Mouse (Mus musculus) embryonic facial prominence, embryonic 11.5 days (tissue): ENCODE results near the gene Fcrl5. TPM values are rescaled to one million over a fixed set of nuclear protein-coding genes. Genes with fewer than 3 reads are reported as not detected.
A peak's percentile ranks its signal among the peaks of the same experiment; 100 is the strongest.

Experiments used
- ATAC-seq: fragments of 200-750 bp; cut with Nextera tagmentation; replicated peaks from 2 replicates; pipeline ENCODE4 v1.8.0; 2017; ENCODE audit warnings: low read depth; ENCODE audit not compliant: insufficient number of reproducible peaks, low FRiP score, low TSS enrichment
- DNase-seq: peaks from one replicate; pipeline ENCODE4 v3.0.0-alpha.2; 2015; ENCODE audit warnings: low spot score
- H3K27ac ChIP-seq: fragments of 300-500 bp; sonication (generic); replicated peaks from 2 replicates; pipeline ENCODE4 v1.5.1; 2014; ENCODE audit warnings: mild to moderate bottlenecking, low read depth, low read length, control low read depth
- H3K27me3 ChIP-seq: fragments of 300-500 bp; sonication (generic); 2 replicates; pipeline ENCODE4 v1.6.1; 2014; ENCODE audit warnings: mild to moderate bottlenecking, low read length, moderate library complexity, mixed read lengths; ENCODE audit not compliant: control insufficient read depth, insufficient read depth
- H3K36me3 ChIP-seq: fragments of 300-500 bp; sonication (generic); replicated peaks from 2 replicates; pipeline ENCODE4 v1.6.1; 2014; ENCODE audit warnings: low read depth, mild to moderate bottlenecking, low read length, moderate library complexity, mixed read lengths; ENCODE audit not compliant: control insufficient read depth, insufficient read depth
- H3K4me1 ChIP-seq: fragments of 300-500 bp; sonication (generic); 2 replicates; pipeline ENCODE4 v1.6.1; 2014; ENCODE audit warnings: low read length, mixed read lengths; ENCODE audit not compliant: control insufficient read depth, insufficient read depth
- H3K4me2 ChIP-seq: fragments of 300-500 bp; sonication (generic); 2 replicates; pipeline ENCODE4 v1.6.1; 2014; ENCODE audit warnings: low read depth, mild to moderate bottlenecking, control low read depth, low read length, moderate library complexity
- H3K4me3 ChIP-seq: fragments of 300-500 bp; sonication (generic); 2 replicates; pipeline ENCODE4 v1.5.1; 2014; ENCODE audit warnings: low read depth, low read length, control low read depth
- H3K9ac ChIP-seq: fragments of 300-500 bp; sonication (generic); replicated peaks from 2 replicates; pipeline ENCODE4 v1.6.1; 2014; ENCODE audit warnings: mild to moderate bottlenecking, control low read depth, low read length
- H3K9me3 ChIP-seq: fragments of 300-500 bp; sonication (generic); replicated peaks from 2 replicates; pipeline ENCODE4 v1.6.1; 2016; ENCODE audit warnings: mild to moderate bottlenecking, low read length, inconsistent platforms, mixed read lengths; ENCODE audit not compliant: control insufficient read depth
- WGBS: fragments of 180-500 bp; shearing (Covaris S2); extraction: QIAGEN DNeasy Blood & Tissue Kit; methylation state at CpG from one replicate; pipeline ENCODE4 v1.1.7; 2014; 5-methylcytosine and 5-hydroxymethylcytosine counted together
- polyA plus RNA-seq: library from polyadenylated mRNA; unstranded; fragments of >200 nt; fragmentation: Nextera tagmentation; extraction: Ambion mirVana; gene quantifications from 2 replicates; pipeline ENCODE4 v1.2.1, GENCODE M21; 2014

The Fcrl5 gene
- polyA plus RNA-seq, 1 experiment from 2014 or later = not detected

- no peak for ATAC-seq
- 92% methylated on average over 7 of the region's 7 CpGs for WGBS
- peaks cover 13% of the 10 kb centered on the region for H3K36me3 ChIP-seq
- no peaks in the 10 kb centered on the region for H3K27me3 ChIP-seq
- no peak overlapping the region for H3K4me3 ChIP-seq
- H3K9me3 ChIP-seq = no peaks in the 10 kb centered on the region
- H3K4me1 ChIP-seq = no peaks in the 10 kb centered on the region
- H3K27ac ChIP-seq = no peak overlapping the region
- DNase-seq = no peak
- H3K4me2 ChIP-seq = no peak overlapping the region
- H3K9ac ChIP-seq = no peak overlapping the region
Observed at GRCm38 (mm10) chr3:87533667-87534378, 98.2 kb downstream of the Fcrl5 start.

- no peak overlapping the region for H3K9ac ChIP-seq
- WGBS = 89% methylated on average over 10 of the region's 10 CpGs
- DNase-seq (no peak), ATAC-seq (no peak)
- H3K27ac ChIP-seq = no peak overlapping the region
- no peak overlapping the region for H3K4me3 ChIP-seq
- H3K4me1 ChIP-seq = no peaks in the 10 kb centered on the region
- H3K36me3 ChIP-seq = peaks cover 13% of the 10 kb centered on the region
- no peaks in the 10 kb centered on the region for H3K9me3 ChIP-seq
- H3K4me2 ChIP-seq = no peak overlapping the region
- no peaks in the 10 kb centered on the region for H3K27me3 ChIP-seq
Observed at GRCm38 (mm10) chr3:87538034-87538433, 102.5 kb downstream of the Fcrl5 start.

DNA sequence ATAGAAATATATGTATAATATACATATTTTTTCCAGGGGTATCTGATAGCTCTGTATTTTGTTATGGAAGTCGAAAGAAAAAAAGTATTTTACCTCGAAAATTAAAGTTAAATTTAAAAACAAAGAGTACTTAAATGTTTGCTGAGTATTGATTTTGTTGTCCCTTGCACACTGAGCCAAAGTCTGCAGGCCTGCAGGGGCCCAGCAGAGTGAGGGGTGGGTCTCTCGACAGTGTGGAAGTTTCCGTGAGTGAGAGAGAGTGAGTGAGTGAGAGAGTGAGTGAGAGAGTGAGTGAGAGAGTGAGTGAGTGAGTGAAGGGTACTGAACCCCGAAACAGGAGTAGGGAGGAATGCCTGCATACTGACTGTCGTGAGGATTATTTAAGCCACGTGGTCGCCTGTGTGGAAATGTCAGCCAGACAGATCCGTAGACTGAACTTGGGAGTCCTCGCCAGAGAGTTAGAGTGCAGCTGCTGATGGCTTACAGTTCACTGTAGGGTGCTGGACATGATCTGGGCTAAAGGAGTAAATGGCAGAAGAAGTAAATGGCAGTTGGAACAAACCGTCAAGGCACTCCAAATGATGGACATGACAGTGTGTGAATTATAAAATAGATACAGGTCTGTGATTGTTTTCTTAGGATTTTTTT lies 104.6 kb downstream of the Fcrl5 start:
- H3K9me3 ChIP-seq = no peaks in the 10 kb centered on the region
- H3K27ac ChIP-seq = no peak overlapping the region
- 66% methylated on average over 11 of the region's 11 CpGs for WGBS
- no peaks in the 10 kb centered on the region for H3K4me1 ChIP-seq
- H3K4me3 ChIP-seq = no peak overlapping the region
- no peak overlapping the region for H3K4me2 ChIP-seq
- H3K9ac ChIP-seq = no peak overlapping the region
- DNase-seq = no peak
- peaks cover 13% of the 10 kb centered on the region for H3K36me3 ChIP-seq
- no peaks in the 10 kb centered on the region for H3K27me3 ChIP-seq
- ATAC-seq = no peak

DNA sequence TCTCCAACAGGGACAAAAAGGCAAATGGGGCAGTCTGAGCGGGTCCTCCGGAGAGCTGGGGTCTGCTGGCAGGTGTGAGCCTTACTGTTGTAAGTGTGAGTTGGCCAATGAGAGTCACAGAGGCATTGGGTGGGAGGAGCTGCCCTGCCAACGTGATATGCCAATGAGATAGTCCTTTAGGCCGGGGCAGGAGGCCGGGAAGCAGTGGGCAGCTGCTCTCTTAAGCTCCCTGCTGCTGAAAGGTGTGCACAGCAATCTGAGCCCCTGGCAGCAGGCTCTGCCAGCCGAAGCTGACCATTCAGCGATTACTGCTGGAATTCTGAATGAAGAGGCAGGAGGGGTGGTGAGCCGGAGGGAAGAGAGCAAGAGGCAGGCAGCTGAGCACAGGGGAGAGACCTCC lies 105.1 kb downstream of the Fcrl5 start:
- ATAC-seq = no peak
- DNase-seq = no peak
- Histone ChIP-seq H3K27ac (no peak overlapping the region), H3K9me3 (no peaks in the 10 kb centered on the region), H3K4me3 (no peak overlapping the region), H3K9ac (no peak overlapping the region), H3K4me1 (no peaks in the 10 kb centered on the region), H3K36me3 (peaks cover 12% of the 10 kb centered on the region), H3K4me2 (no peak overlapping the region), H3K27me3 (no peaks in the 10 kb centered on the region)
- WGBS = 30% methylated on average over 8 of the region's 8 CpGs

- 0 out of 2 replicates have a peak, but pooled peaks cover 2% of the 10 kb centered on the region for H3K36me3 ChIP-seq
- no peak overlapping the region for H3K4me3 ChIP-seq
- ATAC-seq = no peak
- no peaks in the 10 kb centered on the region for H3K4me1 ChIP-seq
- H3K9ac ChIP-seq = no peak overlapping the region
- H3K4me2 ChIP-seq = no peak overlapping the region
- 0 out of 2 replicates have a peak overlapping the region, but pooled peaks have one; percentile 4 for H3K27ac ChIP-seq
- DNase-seq = no peak
- no peaks in the 10 kb centered on the region for H3K9me3 ChIP-seq
- H3K27me3 ChIP-seq = no peaks in the 10 kb centered on the region
- 52% methylated on average over 7 of the region's 7 CpGs for WGBS
Observed at GRCm38 (mm10) chr3:87542481-87543215, 107.1 kb downstream of the Fcrl5 start.

DNA sequence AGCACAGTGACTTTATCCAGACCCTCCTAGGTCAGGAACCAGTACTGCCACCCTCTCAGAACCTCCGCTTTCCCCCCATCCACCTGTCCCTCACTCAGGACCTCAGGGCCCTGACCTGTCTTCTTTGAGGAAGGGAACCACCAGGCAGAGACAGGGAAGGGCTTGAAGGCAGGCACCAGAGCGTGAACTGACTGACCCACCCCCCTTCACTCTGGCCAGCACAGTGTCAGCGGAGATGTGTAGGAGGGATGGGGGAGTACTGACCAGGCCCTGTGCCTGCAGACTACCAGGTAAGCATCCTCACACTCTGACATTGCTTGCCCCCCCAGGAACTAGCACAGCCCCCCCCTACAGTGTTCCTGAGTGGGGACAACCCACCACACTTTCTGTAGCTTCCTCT lies 110.0 kb downstream of the Fcrl5 start:
- Histone ChIP-seq H3K4me2 (no peak overlapping the region; the same call in 1 of the 2 replicates), H3K4me3 (no peak overlapping the region), H3K36me3 (no peaks in the 10 kb centered on the region), H3K4me1 (no peaks in the 10 kb centered on the region), H3K27ac (no peak overlapping the region), H3K9me3 (no peaks in the 10 kb centered on the region), H3K27me3 (no peaks in the 10 kb centered on the region), H3K9ac (no peak overlapping the region)
- ATAC-seq (no peak), DNase-seq (no peak)
- WGBS = 78% methylated on average over 3 of the region's 3 CpGs

DNA sequence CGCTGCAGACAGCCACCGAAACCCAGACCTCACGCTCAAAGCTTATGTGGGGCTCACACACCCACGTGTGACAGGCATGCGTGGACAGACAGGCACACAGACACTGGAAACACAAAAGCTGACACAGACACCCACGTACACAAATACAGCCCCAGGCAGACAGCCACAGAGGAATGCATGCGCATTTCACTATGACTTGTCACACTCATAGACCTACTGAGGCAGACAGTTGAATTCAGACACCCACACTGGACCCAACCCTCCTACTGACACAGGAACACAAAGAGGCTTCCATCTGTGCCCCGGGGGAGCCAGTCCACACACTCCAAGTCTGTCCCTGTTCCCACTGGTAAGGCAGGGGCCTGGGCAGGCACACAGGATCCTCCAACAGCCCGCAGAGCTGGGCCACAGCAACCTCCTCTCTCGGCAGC lies 110.7 kb downstream of the Fcrl5 start:
- no peak for ATAC-seq
- 75% methylated on average over 10 of the region's 10 CpGs for WGBS
- no peak for DNase-seq
- H3K4me3 ChIP-seq = no peak overlapping the region
- H3K27ac ChIP-seq = no peak overlapping the region
- H3K4me1 ChIP-seq = no peaks in the 10 kb centered on the region
- H3K4me2 ChIP-seq = no peak overlapping the region
- no peaks in the 10 kb centered on the region for H3K27me3 ChIP-seq
- no peaks in the 10 kb centered on the region for H3K9me3 ChIP-seq
- H3K36me3 ChIP-seq = no peaks in the 10 kb centered on the region
- H3K9ac ChIP-seq = no peak overlapping the region

GRCm38 (mm10) chr3:87549908-87550307 lies 114.3 kb downstream of the Fcrl5 start:
- peak overlapping the region; percentile 5; the same call in 1 of the 2 replicates for H3K4me2 ChIP-seq
- no peaks in the 10 kb centered on the region for H3K27me3 ChIP-seq
- no peak overlapping the region for H3K4me3 ChIP-seq
- no peak overlapping the region for H3K27ac ChIP-seq
- no peak for ATAC-seq
- H3K4me1 ChIP-seq = no peaks in the 10 kb centered on the region
- DNase-seq = no peak
- WGBS = 20% methylated on average over 14 of the region's 14 CpGs
- no peak overlapping the region for H3K9ac ChIP-seq
- H3K9me3 ChIP-seq = no peaks in the 10 kb centered on the region
- H3K36me3 ChIP-seq = no peaks in the 10 kb centered on the region
